Mouse (Mus musculus): Measurements from ENCODE around the gene Wdr92.
A peak's percentile ranks its signal among the peaks of the same experiment; 100 is the strongest.
"Not testable (repeated sequence)": the region's sequence is repeated elsewhere in the genome, so short reads cannot be mapped to it uniquely, and the experiment has no call there.

Wdr92 gene

GRCm38 (mm10) chr11:17211258-17212140 is 29.6 kb downstream of the Wdr92 start, which contains the start of gene Pno1:
Gene Pno1 (minus strand): TSS chr11:17211568.
- DNase-seq (ENCODE audit: low spot score), result peak; percentile 97

- DNase-seq (ENCODE audit: low spot score), result peak; percentile 29
These were observed 30.2 kb downstream of the Wdr92 start for GRCm38 (mm10) chr11:17212141-17212495.

- no peak for DNase-seq (ENCODE audit: low spot score)
These were observed 31.1 kb downstream of the Wdr92 start for GRCm38 (mm10) chr11:17212903-17213509.

- no peak for DNase-seq (ENCODE audit: low spot score)
These were observed 33.6 kb downstream of the Wdr92 start for GRCm38 (mm10) chr11:17215475-17215874.

- DNase-seq (ENCODE audit: low spot score), result no peak
These were observed 39.2 kb downstream of the Wdr92 start for GRCm38 (mm10) chr11:17221126-17221525.

GRCm38 (mm10) chr11:17232792-17233191 is 50.9 kb downstream of the Wdr92 start:
- no peak for DNase-seq (ENCODE audit: low spot score)

GRCm38 (mm10) chr11:17236449-17237037 is 54.6 kb downstream of the Wdr92 start:
- DNase-seq (ENCODE audit: low spot score), result no peak

- DNase-seq (ENCODE audit: low spot score), result not testable (repeated sequence)
These were observed 56.7 kb downstream of the Wdr92 start for GRCm38 (mm10) chr11:17238598-17238997.

- DNase-seq (ENCODE audit: low spot score), result no peak
These were observed 66.8 kb downstream of the Wdr92 start for GRCm38 (mm10) chr11:17248715-17249114.

GRCm38 (mm10) chr11:17256813-17257365 is 75.0 kb downstream of the Wdr92 start:
- no peak for DNase-seq (ENCODE audit: low spot score)

- DNase-seq (ENCODE audit: low spot score), result peak; percentile 92
These were observed 75.5 kb downstream of the Wdr92 start, which contains the start of gene C1d for GRCm38 (mm10) chr11:17257443-17257842. Gene C1d (plus strand): TSS chr11:17257579.

GRCm38 (mm10) chr11:17257861-17258260 is 76.0 kb downstream of the Wdr92 start:
- no peak for DNase-seq (ENCODE audit: low spot score)

- DNase-seq (ENCODE audit: low spot score), result no peak
These were observed 85.3 kb downstream of the Wdr92 start for GRCm38 (mm10) chr11:17267176-17267575.

- DNase-seq (ENCODE audit: low spot score), result no peak
These were observed 86.9 kb downstream of the Wdr92 start for GRCm38 (mm10) chr11:17268801-17269200.

GRCm38 (mm10) chr11:17279959-17280358 is 98.1 kb downstream of the Wdr92 start:
- DNase-seq (ENCODE audit: low spot score), result peak; percentile 13

All from T-cell, adult 2 months (primary cell).